Mouse (Mus musculus): ENCODE measurements around the gene Slco2a1. TPM values are rescaled to one million over a fixed set of nuclear protein-coding genes. Genes with fewer than 3 reads are reported as not detected.
A peak's percentile ranks its signal among the peaks of the same experiment; 100 is the strongest.

Slco2a1 gene
- polyA plus RNA-seq, 1 experiment: 289 TPM

DNA sequence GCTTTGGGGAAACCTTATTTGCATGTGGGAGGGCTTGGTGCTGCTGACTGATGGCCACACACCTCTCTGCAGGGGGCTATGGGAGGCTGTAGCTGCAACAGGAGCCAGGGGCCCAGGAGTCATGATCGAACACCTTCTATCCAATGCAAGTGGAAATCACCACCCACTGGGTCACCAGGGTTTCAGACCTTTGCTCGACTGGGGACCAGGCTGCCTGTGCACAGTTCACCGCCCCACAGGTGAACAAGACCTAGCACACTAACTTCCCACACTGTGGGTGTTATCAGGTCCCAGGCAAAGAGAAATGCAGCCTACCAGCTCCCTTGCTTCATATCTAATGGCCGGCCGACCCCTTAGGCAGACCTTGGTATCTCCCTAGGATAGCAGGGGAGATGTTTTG, 8.1 kb upstream of the Slco2a1 start:
- 94% methylated on average over 5 of the region's 5 CpGs for WGBS
- DNase-seq: no peak
- TF ChIP-seq POLR2A (IDR thresholded peaks at IDR 0.05; ENCODE audit: borderline replicate concordance, extremely low read depth, low read depth, low read length) (no peak), CTCF (IDR thresholded peaks at IDR 0.05; ENCODE audit: insufficient read depth, low read length) (no peak)
- Histone ChIP-seq H3K4me3 (replicated peaks; ENCODE audit: extremely low read depth, low read depth, low read length) (no peak overlapping the region), H3K4me1 (ENCODE audit: control insufficient read depth, insufficient read depth, low read length) (peaks cover 4% of the 10 kb centered on the region)

DNA sequence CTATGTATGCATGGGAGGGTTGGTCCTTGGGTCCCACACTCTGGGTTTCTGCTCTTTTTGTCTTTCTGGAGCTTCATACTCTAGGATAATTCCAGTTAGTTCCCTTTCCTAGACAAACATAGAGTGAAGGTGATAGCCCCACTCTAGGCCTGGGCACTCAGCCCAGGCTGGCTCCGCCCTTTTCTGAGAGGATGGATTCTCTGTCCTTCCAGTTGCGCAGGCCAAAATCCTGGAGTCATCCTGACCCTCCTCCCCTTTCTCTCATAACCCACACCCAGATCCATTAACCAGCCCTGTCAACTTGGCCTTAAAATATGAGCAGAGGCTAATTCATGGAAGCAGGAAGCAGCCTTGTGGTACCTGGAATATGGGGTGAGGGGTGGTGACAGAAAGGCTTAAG, 6.7 kb upstream of the Slco2a1 start:
- DNase-seq: no peak
- WGBS: 83% methylated on average over 2 of the region's 2 CpGs
- Histone ChIP-seq H3K4me1 (ENCODE audit: control insufficient read depth, insufficient read depth, low read length) (peaks cover 7% of the 10 kb centered on the region), H3K4me3 (replicated peaks; ENCODE audit: extremely low read depth, low read depth, low read length) (no peak overlapping the region)
- TF ChIP-seq CTCF (IDR thresholded peaks at IDR 0.05; ENCODE audit: insufficient read depth, low read length): no peak
- no peak for TF ChIP-seq POLR2A (IDR thresholded peaks at IDR 0.05; ENCODE audit: borderline replicate concordance, extremely low read depth, low read depth, low read length)

DNA sequence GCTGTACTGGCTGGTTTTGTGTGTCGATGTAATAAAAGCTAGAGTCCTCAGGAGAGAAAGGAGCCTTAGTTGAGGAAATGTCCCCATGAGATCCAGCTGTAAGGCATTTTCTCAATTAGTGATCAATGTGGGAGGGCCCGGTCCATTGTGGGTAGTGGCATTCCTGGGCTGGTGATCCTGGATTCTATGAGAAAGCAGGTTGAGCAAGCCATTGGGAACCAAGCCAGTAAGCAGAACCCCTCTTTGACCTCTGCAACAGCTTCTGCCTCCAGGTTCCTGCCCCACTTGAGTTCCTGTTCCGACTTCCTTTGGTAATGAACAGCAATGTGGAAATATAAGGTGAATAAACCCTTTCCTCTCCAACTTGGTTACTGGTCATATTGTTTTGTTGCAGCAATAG, 6.1 kb upstream of the Slco2a1 start:
- 65% methylated on average over 3 of the region's 3 CpGs for WGBS
- Histone ChIP-seq H3K4me1 (ENCODE audit: control insufficient read depth, insufficient read depth, low read length) (peaks cover 7% of the 10 kb centered on the region), H3K4me3 (replicated peaks; ENCODE audit: extremely low read depth, low read depth, low read length) (no peak overlapping the region)
- no peak for TF ChIP-seq POLR2A (IDR thresholded peaks at IDR 0.05; ENCODE audit: borderline replicate concordance, extremely low read depth, low read depth, low read length)
- TF ChIP-seq CTCF (IDR thresholded peaks at IDR 0.05; ENCODE audit: insufficient read depth, low read length): no peak
- no peak for DNase-seq

DNA sequence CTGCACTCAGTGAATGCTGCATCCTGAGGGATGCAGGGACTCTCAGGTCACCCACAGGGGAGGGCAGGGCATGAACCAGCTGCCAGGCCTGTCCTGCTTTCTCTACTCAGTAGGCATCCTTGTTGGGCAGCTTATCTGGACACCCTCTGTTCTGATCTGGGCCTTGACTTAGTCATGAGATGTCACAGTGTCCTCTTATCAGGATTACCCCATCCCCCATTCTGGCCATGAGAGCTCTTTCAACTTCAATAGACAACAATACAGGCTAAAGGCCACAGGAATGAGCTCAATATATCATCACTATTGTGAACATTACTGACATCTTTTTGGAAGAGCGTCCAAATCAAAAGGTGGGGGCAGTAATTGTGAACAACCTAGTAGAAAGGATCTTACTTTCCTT, 3.4 kb upstream of the Slco2a1 start:
- no peak overlapping the region for H3K4me3 ChIP-seq (replicated peaks; ENCODE audit: extremely low read depth, low read depth, low read length)
- no peak for TF ChIP-seq CTCF (IDR thresholded peaks at IDR 0.05; ENCODE audit: insufficient read depth, low read length)
- no peak for TF ChIP-seq POLR2A (IDR thresholded peaks at IDR 0.05; ENCODE audit: borderline replicate concordance, extremely low read depth, low read depth, low read length)
- WGBS: 72% methylated on average over 1 of the region's 1 CpGs
- H3K4me1 ChIP-seq (ENCODE audit: control insufficient read depth, insufficient read depth, low read length): peaks cover 7% of the 10 kb centered on the region
- no peak for DNase-seq

DNA sequence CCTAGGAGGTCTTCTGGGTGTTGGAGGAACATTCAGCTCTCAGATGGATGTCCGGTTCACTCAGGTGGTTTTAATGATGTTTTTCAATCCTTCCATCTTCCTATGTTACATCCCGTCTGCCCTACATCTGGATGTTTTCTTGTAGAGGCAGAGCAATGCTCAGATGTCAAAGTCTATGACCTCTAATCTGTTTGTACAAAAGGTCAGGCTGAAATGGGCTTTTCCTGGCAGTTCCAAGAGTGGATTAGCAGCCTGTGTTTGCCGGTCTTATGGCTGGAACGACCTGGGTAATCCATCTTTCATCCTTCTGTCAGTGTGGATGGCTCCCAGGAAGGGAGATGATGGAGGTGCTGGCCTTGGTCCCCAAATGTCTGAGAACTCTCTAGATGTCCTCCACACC, 2.6 kb upstream of the Slco2a1 start:
- WGBS: 63% methylated on average over 4 of the region's 4 CpGs
- Histone ChIP-seq H3K4me1 (ENCODE audit: control insufficient read depth, insufficient read depth, low read length) (peaks cover 11% of the 10 kb centered on the region), H3K4me3 (replicated peaks; ENCODE audit: extremely low read depth, low read depth, low read length) (no peak overlapping the region)
- DNase-seq: no peak
- TF ChIP-seq CTCF (IDR thresholded peaks at IDR 0.05; ENCODE audit: insufficient read depth, low read length) (no peak), POLR2A (IDR thresholded peaks at IDR 0.05; ENCODE audit: borderline replicate concordance, extremely low read depth, low read depth, low read length) (no peak)

DNA sequence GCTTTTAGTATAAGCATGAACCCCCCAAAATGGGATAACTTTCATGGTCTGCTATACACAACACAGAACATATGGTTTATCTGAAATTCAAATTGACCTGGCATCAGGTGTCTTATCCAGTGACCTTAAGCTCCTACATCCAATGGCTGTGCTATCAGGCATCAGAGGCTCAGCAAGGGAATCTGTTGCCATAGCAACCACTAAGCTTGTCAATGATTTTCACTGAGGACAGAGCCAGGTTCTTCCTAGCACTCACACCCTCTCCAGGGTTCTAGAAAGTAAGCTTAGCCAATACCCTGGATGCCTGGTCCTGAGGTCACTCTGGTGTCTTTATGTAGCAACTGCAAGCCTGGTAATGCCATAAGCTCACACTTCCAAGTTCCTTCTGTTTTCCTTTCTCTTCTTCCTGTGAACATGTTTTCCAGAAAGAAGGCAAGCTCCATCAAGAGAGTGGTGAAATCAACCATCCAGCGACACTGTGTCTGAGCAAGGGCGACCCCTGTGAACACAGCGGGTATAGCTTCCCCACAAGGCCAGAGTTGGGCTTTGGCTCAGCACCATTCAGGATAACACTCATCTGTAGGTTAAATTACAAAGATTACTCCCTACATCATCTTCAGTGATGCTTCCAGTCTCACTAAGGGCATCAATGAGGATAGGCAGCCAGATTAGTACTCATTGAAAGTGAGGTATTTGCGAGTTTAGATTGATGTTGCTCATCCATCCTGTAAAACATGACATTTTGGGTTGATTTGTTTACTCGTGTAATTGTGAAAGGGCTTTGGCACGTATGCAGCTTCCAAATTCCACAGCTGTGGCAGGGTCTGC, 2.0 kb downstream of the Slco2a1 start:
- H3K4me3 ChIP-seq (replicated peaks; ENCODE audit: extremely low read depth, low read depth, low read length): no peak overlapping the region
- no peak for TF ChIP-seq POLR2A (IDR thresholded peaks at IDR 0.05; ENCODE audit: borderline replicate concordance, extremely low read depth, low read depth, low read length)
- peak; percentile 42 for TF ChIP-seq CTCF (IDR thresholded peaks at IDR 0.05; ENCODE audit: insufficient read depth, low read length)
- H3K4me1 ChIP-seq (ENCODE audit: control insufficient read depth, insufficient read depth, low read length): peaks cover 7% of the 10 kb centered on the region; the same call in 1 of the 2 replicates
- no peak for DNase-seq
- 44% methylated on average over 6 of the region's 6 CpGs for WGBS

DNA sequence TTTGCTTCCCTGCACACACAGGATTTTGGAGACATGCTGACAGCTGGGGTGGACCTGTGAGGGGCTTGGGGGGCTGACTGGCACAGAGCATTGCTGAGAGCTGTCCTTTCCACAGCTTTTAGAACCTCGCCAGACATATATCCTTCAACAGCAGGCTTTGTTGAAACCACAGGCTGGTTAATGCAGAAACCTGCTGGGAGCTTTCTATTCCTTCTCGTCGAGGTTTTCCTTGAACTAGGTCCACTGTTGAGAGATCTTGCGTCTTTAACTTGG, 2.6 kb downstream of the Slco2a1 start:
- peaks cover 4% of the 10 kb centered on the region; the same call in 1 of the 2 replicates for H3K4me1 ChIP-seq (ENCODE audit: control insufficient read depth, insufficient read depth, low read length)
- 79% methylated on average over 4 of the region's 4 CpGs for WGBS
- H3K4me3 ChIP-seq (replicated peaks; ENCODE audit: extremely low read depth, low read depth, low read length): no peak overlapping the region
- no peak for TF ChIP-seq CTCF (IDR thresholded peaks at IDR 0.05; ENCODE audit: insufficient read depth, low read length)
- TF ChIP-seq POLR2A (IDR thresholded peaks at IDR 0.05; ENCODE audit: borderline replicate concordance, extremely low read depth, low read depth, low read length): no peak
- no peak for DNase-seq

DNA sequence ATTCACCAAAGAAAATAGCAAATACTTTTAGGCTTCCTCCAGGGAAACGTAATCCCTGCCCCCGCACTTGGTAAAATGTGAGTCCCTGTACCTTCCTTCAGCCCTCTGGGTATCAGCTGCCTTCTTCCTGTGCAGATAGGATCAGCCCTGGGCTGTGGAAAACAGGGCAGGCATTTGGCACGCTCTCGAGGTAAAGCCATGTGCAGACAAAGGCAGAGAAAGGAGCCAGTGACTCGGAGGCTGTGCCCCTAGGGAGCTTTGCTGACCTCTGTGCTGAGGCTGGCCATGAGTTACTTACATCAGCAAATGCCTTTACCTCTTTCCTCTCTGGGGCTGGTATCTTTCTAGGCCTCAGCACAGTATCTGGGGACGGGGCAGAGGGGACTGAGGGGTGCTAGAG, 4.4 kb downstream of the Slco2a1 start:
- no peak overlapping the region for H3K4me3 ChIP-seq (replicated peaks; ENCODE audit: extremely low read depth, low read depth, low read length)
- peaks cover 4% of the 10 kb centered on the region; the same call in 1 of the 2 replicates for H3K4me1 ChIP-seq (ENCODE audit: control insufficient read depth, insufficient read depth, low read length)
- no peak for DNase-seq
- WGBS: 49% methylated on average over 6 of the region's 6 CpGs
- no peak for TF ChIP-seq CTCF (IDR thresholded peaks at IDR 0.05; ENCODE audit: insufficient read depth, low read length)
- TF ChIP-seq POLR2A (IDR thresholded peaks at IDR 0.05; ENCODE audit: borderline replicate concordance, extremely low read depth, low read depth, low read length): no peak

DNA sequence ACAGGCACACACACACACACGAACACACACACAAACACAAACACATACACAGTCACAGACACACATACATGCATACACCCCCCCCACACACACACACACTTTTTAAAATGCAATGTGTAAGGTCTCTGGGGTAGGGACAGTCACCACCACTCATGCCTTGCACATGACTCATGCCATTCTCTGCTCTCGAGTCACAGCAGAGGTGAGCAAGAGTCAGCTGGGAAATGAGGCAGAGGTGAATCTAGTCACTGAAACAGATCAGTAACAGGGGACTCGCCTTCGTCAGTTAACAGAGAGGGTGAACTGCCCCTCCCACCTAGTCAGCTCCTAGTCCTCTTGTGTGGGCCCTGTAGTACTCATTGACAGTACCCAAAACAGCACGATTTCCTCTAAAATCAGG, 5.3 kb downstream of the Slco2a1 start:
- Histone ChIP-seq H3K4me1 (ENCODE audit: control insufficient read depth, insufficient read depth, low read length) (peaks cover 4% of the 10 kb centered on the region; the same call in 1 of the 2 replicates), H3K4me3 (replicated peaks; ENCODE audit: extremely low read depth, low read depth, low read length) (no peak overlapping the region)
- 80% methylated on average over 5 of the region's 5 CpGs for WGBS
- no peak for DNase-seq
- TF ChIP-seq CTCF (IDR thresholded peaks at IDR 0.05; ENCODE audit: insufficient read depth, low read length) (no peak), POLR2A (IDR thresholded peaks at IDR 0.05; ENCODE audit: borderline replicate concordance, extremely low read depth, low read depth, low read length) (0 out of 2 replicates have a peak, but pooled peaks have one; percentile 1)

Measured in lung, adult 2 months (tissue).